Mouse (Mus musculus) ES-Bruce4 (cell line): ENCODE results near the gene Atp1b2. TPM values are rescaled to one million over a fixed set of nuclear protein-coding genes. Genes with fewer than 3 reads are reported as not detected.
A peak's percentile ranks its signal among the peaks of the same experiment; 100 is the strongest.

ENCODE experiments used
- H3K27ac ChIP-seq: 2 replicates; pipeline ENCODE4 v1.5.1; 2012; ENCODE audit warnings: low read length, inconsistent platforms; ENCODE audit not compliant: insufficient read depth
- H3K27me3 ChIP-seq: 2 replicates; pipeline ENCODE4 v1.6.1; 2012; ENCODE audit warnings: mild to moderate bottlenecking, low read length, inconsistent platforms; ENCODE audit not compliant: control insufficient read depth, poor library complexity, insufficient read depth, severe bottlenecking
- H3K36me3 ChIP-seq: 2 replicates; pipeline ENCODE4 v1.6.1; 2012; ENCODE audit warnings: inconsistent platforms, mild to moderate bottlenecking, low read length, moderate library complexity; ENCODE audit not compliant: control insufficient read depth, poor library complexity, insufficient read depth, severe bottlenecking
- H3K4me1 ChIP-seq: one replicate; pipeline ENCODE4 v1.8.1; 2011; ENCODE audit warnings: low read length; ENCODE audit not compliant: control insufficient read depth, insufficient read depth
- H3K4me3 ChIP-seq: 2 replicates; pipeline ENCODE4 v1.5.1; 2011; ENCODE audit warnings: low read depth, mild to moderate bottlenecking, low read length
- H3K9ac ChIP-seq: 2 replicates; pipeline ENCODE4 v1.6.1; 2012; ENCODE audit warnings: low read depth, mild to moderate bottlenecking, inconsistent platforms; ENCODE audit not compliant: poor library complexity, severe bottlenecking
- H3K9me3 ChIP-seq: replicated peaks from 2 replicates; pipeline ENCODE4 v1.6.1; 2012; ENCODE audit warnings: mild to moderate bottlenecking, low read length, inconsistent platforms; ENCODE audit not compliant: control insufficient read depth, poor library complexity, insufficient read depth, severe bottlenecking
- CTCF ChIP-seq: IDR thresholded peaks from one replicate; pipeline ENCODE4 v1.8.1; 2011; ENCODE audit warnings: low read depth, low read length
- EP300 ChIP-seq: IDR thresholded peaks from 2 replicates; pipeline ENCODE4 v1.6.1; 2011; ENCODE audit warnings: low read depth, low read length; ENCODE audit not compliant: insufficient read depth
- POLR2A ChIP-seq: IDR thresholded peaks from one replicate; pipeline ENCODE4 v1.8.1; 2011; ENCODE audit warnings: low read length; ENCODE audit not compliant: insufficient read depth
- polyA plus RNA-seq: library from polyadenylated mRNA; stranded (reverse); fragments of >200 nt; gene quantifications from 2 replicates; pipeline ENCODE4 v1.2.4, GENCODE M21; 2011; ENCODE audit warnings: low read depth; ENCODE audit not compliant: missing spikeins, insufficient read depth, insufficient read length

Atp1b2 gene
- polyA plus RNA-seq, 1 experiment, result 20.4 TPM

DNA sequence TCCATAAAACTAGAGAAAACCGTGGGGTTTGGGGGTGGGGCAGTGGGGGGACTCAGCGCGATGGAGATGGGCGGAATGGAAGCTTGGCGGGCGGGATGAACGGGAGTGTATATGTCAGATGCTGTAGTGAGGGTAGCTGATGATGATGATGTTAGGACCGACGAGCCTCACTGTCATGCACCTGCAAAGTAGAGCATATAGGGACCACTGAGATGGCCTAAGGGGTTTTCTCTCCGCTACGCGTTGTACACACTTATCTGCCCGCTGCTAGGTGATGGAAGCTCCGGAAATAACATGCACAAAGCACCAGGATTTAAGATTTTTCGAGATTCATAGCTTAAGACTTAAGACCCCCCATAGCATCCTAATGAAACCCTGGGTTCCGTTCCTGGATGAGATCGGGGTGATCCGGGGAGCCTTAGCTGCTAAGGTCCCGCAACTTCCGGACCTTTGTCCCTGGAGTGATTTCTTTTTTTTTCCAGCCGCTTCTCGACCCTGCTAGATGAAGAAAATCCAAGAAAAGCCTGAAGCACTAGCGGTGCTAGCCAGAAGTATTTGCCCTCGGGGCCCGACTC lies 25.1 kb downstream of the Atp1b2 start:
- TF ChIP-seq EP300 (no peak), POLR2A (no peak), CTCF (no peak)
- Histone ChIP-seq H3K4me3 (peak overlapping the region; percentile 96), H3K9me3 (no peaks in the 10 kb centered on the region), H3K36me3 (peaks cover 9% of the 10 kb centered on the region), H3K4me1 (peaks cover 4% of the 10 kb centered on the region), H3K9ac (peak overlapping the region; percentile 92), H3K27ac (peak overlapping the region; percentile 100), H3K27me3 (no peaks in the 10 kb centered on the region)

DNA sequence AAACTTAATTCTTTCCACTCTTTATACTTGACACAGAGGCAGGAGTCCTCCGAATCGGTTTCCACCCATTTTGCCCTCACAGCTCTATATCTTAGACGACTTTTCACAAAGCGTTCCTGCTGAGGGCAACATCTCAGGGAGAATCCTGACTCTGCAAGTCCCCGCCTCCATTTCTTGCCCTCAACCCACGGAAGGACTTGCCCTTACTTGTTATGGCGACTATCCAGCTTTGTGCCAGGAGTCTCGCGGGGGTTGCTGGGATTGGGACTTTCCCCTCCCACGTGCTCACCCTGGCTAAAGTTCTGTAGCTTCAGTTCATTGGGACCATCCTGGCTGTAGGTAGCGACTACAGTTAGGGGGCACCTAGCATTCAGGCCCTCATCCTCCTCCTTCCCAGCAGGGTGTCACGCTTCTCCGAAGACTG lies 25.6 kb downstream of the Atp1b2 start, which contains the start of the genes Wrap53 and Trp53:
Wrap53 (minus strand) TSS at position 165 of the 424 bp plus-strand sequence.
Trp53 (plus strand) TSS at position 269 of the 424 bp plus-strand sequence.
- H3K36me3 ChIP-seq, result peaks cover 9% of the 10 kb centered on the region
- TF ChIP-seq POLR2A (peak; percentile 95), EP300 (0 out of 2 replicates have a peak, but pooled peaks have one; percentile 39), CTCF (no peak)
- H3K9me3 ChIP-seq, result no peaks in the 10 kb centered on the region
- H3K4me1 ChIP-seq, result peaks cover 4% of the 10 kb centered on the region
- H3K4me3 ChIP-seq, result peak within 1 kb of the TSS; percentile 96
- H3K27ac ChIP-seq, result peak within 1 kb of the TSS; percentile 100
- H3K9ac ChIP-seq, result peak within 1 kb of the TSS; percentile 92
- H3K27me3 ChIP-seq, result no peaks in the 10 kb centered on the region

DNA sequence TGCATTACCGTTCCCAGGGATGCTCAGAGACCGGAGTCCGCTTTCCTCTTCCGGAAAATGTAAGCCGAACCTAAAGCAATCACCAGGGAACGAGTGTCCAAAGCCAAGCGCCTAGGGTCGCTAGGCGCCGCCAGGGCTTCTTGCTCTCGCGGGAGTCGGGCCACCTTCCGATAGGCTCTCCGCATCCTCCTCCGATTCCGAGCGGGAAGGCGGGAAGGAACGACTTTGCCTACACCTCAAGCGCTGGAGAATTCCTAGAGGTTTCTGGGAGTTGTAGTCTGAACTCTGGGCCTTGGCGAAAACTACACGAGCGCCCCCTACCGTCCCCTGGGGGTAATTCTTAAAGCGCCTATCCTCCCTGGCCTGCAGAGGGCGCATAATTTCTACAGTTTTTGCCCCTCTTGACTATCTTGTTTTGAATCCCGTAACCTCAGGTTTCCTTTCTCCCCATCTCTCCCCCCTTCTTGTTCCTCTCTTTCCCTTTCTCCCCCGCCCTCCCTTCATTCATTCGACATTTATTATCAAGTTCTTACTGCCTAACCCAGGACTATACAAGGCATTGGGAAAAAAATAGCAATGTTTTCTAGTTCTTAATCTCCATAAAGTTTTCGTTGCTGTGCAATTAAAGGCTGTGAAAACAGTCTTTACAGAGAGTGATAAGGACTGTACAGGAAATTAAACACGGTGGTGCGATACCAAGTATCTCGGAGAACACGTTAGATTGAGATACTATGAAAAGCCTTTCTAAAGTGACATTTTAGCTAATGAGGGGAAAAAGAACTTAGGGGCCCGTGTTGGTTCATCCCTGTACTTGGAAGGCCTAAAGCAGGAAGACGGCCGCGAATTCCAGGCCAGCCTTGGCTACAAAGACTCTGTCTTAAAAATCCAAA lies 26.4 kb downstream of the Atp1b2 start:
- H3K4me1 ChIP-seq, result peaks cover 2% of the 10 kb centered on the region

DNA sequence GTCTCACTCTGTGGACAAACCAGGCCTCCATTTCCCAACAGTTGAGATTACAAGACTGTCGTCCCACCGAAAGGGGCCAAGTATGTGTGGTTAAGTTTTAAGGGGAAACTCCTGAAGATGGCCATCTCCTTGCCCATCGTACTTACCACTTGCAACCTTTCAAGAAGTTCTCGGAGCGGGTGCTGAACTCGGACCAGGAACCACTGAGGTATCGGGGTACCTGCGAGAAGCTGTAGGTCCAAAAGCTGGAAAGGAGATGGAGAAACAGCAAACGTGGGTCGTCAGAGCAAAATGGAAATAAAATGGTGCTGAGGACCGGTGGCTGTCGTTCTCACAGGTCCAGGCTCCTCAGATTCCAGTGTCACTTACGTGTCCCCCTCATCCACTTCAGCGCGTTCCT lies 27.4 kb downstream of the Atp1b2 start:
- no peak for TF ChIP-seq POLR2A
- H3K27me3 ChIP-seq, result no peaks in the 10 kb centered on the region

More for the DNA sequence above, 26.4 kb downstream of the Atp1b2 start:
- no peaks in the 10 kb centered on the region for H3K27me3 ChIP-seq
- peak overlapping the region; percentile 92 for H3K9ac ChIP-seq
- H3K36me3 ChIP-seq, result peaks cover 9% of the 10 kb centered on the region
- peak overlapping the region; percentile 90 for H3K27ac ChIP-seq
- peak; percentile 99 for TF ChIP-seq CTCF
- TF ChIP-seq EP300, result no peak
- H3K9me3 ChIP-seq, result no peaks in the 10 kb centered on the region
- peak overlapping the region; percentile 96 for H3K4me3 ChIP-seq

DNA sequence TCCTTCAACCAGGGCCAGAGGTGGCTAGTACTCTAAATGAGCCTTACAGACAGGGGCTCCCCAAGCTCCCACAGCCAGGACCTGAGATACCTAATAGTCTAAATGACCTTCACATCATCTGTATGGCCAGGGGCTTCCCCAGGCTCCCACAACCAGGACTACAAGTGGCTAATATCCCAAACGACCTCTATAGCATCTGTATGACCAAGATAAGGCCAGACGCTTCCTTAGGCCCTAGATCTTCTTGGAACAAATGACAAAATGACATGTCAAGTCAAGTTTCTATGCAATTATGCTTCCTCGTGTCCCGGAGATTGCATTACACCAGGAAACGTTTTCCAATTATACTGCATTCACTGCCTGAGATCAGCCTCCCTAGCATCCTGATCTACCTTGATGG lies 29.4 kb downstream of the Atp1b2 start:
- Histone ChIP-seq H3K9me3 (no peaks in the 10 kb centered on the region), H3K36me3 (peaks cover 15% of the 10 kb centered on the region), H3K27me3 (no peaks in the 10 kb centered on the region), H3K4me1 (peaks cover 2% of the 10 kb centered on the region), H3K27ac (no peak overlapping the region), H3K9ac (no peak overlapping the region), H3K4me3 (no peak overlapping the region)
- no peak for TF ChIP-seq EP300
- TF ChIP-seq CTCF, result no peak
- TF ChIP-seq POLR2A, result no peak

More for the DNA sequence above, 27.4 kb downstream of the Atp1b2 start:
- peak overlapping the region; percentile 76 for H3K9ac ChIP-seq
- peaks cover 9% of the 10 kb centered on the region for H3K36me3 ChIP-seq
- peaks cover 2% of the 10 kb centered on the region for H3K4me1 ChIP-seq
- H3K4me3 ChIP-seq, result peak overlapping the region; percentile 88
- no peaks in the 10 kb centered on the region for H3K9me3 ChIP-seq
- H3K27ac ChIP-seq, result no peak overlapping the region

DNA sequence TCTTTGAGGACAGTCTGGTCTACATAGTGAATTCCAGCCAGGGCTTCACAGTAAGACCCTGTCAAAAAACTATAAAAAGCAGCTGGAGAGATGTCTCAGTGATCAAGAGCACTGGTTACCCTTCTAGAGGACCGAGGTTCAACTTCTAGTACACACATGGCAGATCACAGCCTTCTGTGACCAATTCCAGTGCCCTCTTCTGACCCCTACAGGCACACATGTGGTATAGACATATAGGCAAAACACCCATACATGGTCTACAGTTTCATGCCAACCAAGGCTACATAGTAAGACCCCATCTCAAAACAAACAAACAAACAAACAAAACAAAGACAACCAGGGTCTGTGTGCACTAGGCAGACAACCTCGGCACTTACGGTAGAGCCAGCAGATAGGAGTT lies 30.5 kb downstream of the Atp1b2 start:
- Histone ChIP-seq H3K27me3 (no peaks in the 10 kb centered on the region), H3K4me1 (peaks cover 2% of the 10 kb centered on the region), H3K4me3 (no peak overlapping the region), H3K36me3 (peaks cover 25% of the 10 kb centered on the region), H3K9ac (no peak overlapping the region), H3K9me3 (no peaks in the 10 kb centered on the region), H3K27ac (no peak overlapping the region)
- TF ChIP-seq EP300 (no peak), CTCF (peak; percentile 2)
